ENCODE assay signal across 8 mouse cellular contexts in the genomic region with DNA sequence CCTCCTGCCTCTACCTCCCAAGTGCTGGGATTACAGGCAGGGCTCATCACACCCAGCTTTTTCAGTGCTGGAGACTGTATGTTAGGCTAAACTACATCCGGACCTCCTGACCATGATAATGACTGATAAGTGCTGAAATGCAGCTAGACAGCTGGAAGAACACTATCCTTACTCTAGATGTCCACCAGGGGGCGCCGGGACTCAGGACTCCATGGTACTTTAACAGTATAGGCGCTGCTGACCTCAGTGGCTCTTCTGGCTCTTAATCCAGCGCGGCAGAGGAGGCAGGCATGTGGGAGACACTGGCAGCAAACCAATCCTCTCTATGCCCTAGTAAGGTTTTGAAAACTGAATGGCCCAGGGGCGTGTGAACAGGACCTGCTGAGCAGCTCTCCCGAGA. TPM values are rescaled to one million over a fixed set of nuclear protein-coding genes. Genes with fewer than 3 reads are reported as not detected.
DNase-seq lines count a peak whose midpoint lies in the region; ATAC-seq and TF ChIP-seq lines count a peak whose summit lies in the region.

No protein-coding gene starts in this region.

- peak; percentile 72 for ATAC-seq in forebrain, postnatal 0 days
- ATAC-seq in hindbrain, embryonic 12.5 days (ENCODE audit: low FRiP score): 0 out of 2 replicates have a peak, but pooled peaks have one; percentile 29
- peak; percentile 78 for ATAC-seq in lung, postnatal 0 days

- DNase-seq in MEL-GATA-1-ER (ENCODE audit: extremely low read depth, low read depth): peak; percentile 75
- peak; percentile 72 to 83 for DNase-seq in cerebellum, adult 2 months
- DNase-seq in forebrain, postnatal 0 days: peak; percentile 84
- DNase-seq in layer of hippocampus, adult 9-11 months: peak; percentile 79
- DNase-seq in lung, postnatal 0 days (ENCODE audit: low spot score): peak; percentile 92
- peak; percentile 71 for DNase-seq in ovary, postnatal 10 days (ENCODE audit: low spot score)
- peak; percentile 85 for DNase-seq in thymus, adult 2 months

- H3K4me1 ChIP-seq in cerebellum, adult 2 months (ENCODE audit: control insufficient read depth, insufficient read depth, low read length): no peaks in the 10 kb centered on the region
- no peaks in the 10 kb centered on the region for H3K4me1 ChIP-seq in forebrain, postnatal 0 days (ENCODE audit: insufficient read depth)
- H3K4me1 ChIP-seq in hindbrain, embryonic 12.5 days: 0 out of 2 replicates have a peak, but pooled peaks cover 5% of the 10 kb centered on the region
- H3K4me1 ChIP-seq in lung, postnatal 0 days (ENCODE audit: insufficient read depth, low read depth, low read length): no peaks in the 10 kb centered on the region
- H3K4me1 ChIP-seq in thymus, adult 2 months (replicated peaks; ENCODE audit: control insufficient read depth, insufficient read depth, low read length): peaks cover 10% of the 10 kb centered on the region

- TF ChIP-seq CTCF in cerebellum, adult 2 months (IDR thresholded peaks at IDR 0.05; ENCODE audit: borderline replicate concordance, insufficient read depth, low read depth, low read length): peak; percentile 85
- TF ChIP-seq CTCF in forebrain, postnatal 0 days (IDR thresholded peaks at IDR 0.05; ENCODE audit: low read depth): peak; percentile 89
- peak; percentile 96 for TF ChIP-seq CTCF in lung, postnatal 0 days (IDR thresholded peaks at IDR 0.05)
- peak; percentile 63; the same call in 1 of the 2 replicates for TF ChIP-seq CTCF in thymus, adult 2 months (IDR thresholded peaks at IDR 0.05; ENCODE audit: borderline replicate concordance, control insufficient read depth, extremely low read depth, insufficient read depth, low read length, poor library complexity)

- no peak overlapping the region for H3K27ac ChIP-seq in cerebellum, adult 2 months (ENCODE audit: insufficient read depth, low read length)
- no peak overlapping the region for H3K27ac ChIP-seq in forebrain, postnatal 0 days (ENCODE audit: low read depth, low read length)
- H3K27ac ChIP-seq in hindbrain, embryonic 12.5 days: no peak overlapping the region
- H3K27ac ChIP-seq in lung, postnatal 0 days (ENCODE audit: low read length): no peak overlapping the region
- H3K27ac ChIP-seq in thymus, adult 2 months (ENCODE audit: control insufficient read depth, insufficient read depth, low read length): no peak overlapping the region

- no peak overlapping the region for H3K9ac ChIP-seq in forebrain, postnatal 0 days
- no peak overlapping the region for H3K9ac ChIP-seq in hindbrain, embryonic 12.5 days
- no peak overlapping the region for H3K9ac ChIP-seq in lung, postnatal 0 days (replicated peaks; ENCODE audit: low read depth)

- TF ChIP-seq EP300 in lung, postnatal 0 days (IDR thresholded peaks at IDR 0.05): no peak

- no peaks in the 10 kb centered on the region for H3K27me3 ChIP-seq in cerebellum, adult 2 months (ENCODE audit: control insufficient read depth, insufficient read depth, low read length)
- H3K27me3 ChIP-seq in forebrain, postnatal 0 days (ENCODE audit: insufficient read depth, low read length): no peaks in the 10 kb centered on the region
- no peaks in the 10 kb centered on the region for H3K27me3 ChIP-seq in hindbrain, embryonic 12.5 days
- H3K27me3 ChIP-seq in lung, postnatal 0 days (replicated peaks; ENCODE audit: insufficient read depth, low read length): no peaks in the 10 kb centered on the region
- no peaks in the 10 kb centered on the region for H3K27me3 ChIP-seq in thymus, adult 2 months (ENCODE audit: control insufficient read depth, insufficient read depth, low read length)

- TF ChIP-seq POLR2A in cerebellum, adult 2 months (IDR thresholded peaks at IDR 0.05; ENCODE audit: borderline replicate concordance, insufficient read depth, low read length): no peak
- no peak for TF ChIP-seq POLR2A in thymus, adult 2 months (IDR thresholded peaks at IDR 0.05; ENCODE audit: control insufficient read depth, extremely low read depth, insufficient read depth, low read length, poor library complexity)

- no peaks in the 10 kb centered on the region for H3K36me3 ChIP-seq in forebrain, postnatal 0 days (ENCODE audit: insufficient read depth)
- no peaks in the 10 kb centered on the region for H3K36me3 ChIP-seq in hindbrain, embryonic 12.5 days
- H3K36me3 ChIP-seq in lung, postnatal 0 days (ENCODE audit: insufficient read depth, low read length): no peaks in the 10 kb centered on the region
- H3K36me3 ChIP-seq in thymus, adult 2 months (ENCODE audit: control insufficient read depth, insufficient read depth, low read length): no peaks in the 10 kb centered on the region

- H3K4me3 ChIP-seq in cerebellum, adult 2 months (replicated peaks; ENCODE audit: insufficient read depth, low read depth, low read length): no peak overlapping the region
- no peak overlapping the region for H3K4me3 ChIP-seq in forebrain, postnatal 0 days (ENCODE audit: low read depth, low read length)
- H3K4me3 ChIP-seq in hindbrain, embryonic 12.5 days: no peak overlapping the region
- no peak overlapping the region for H3K4me3 ChIP-seq in lung, postnatal 0 days (ENCODE audit: low read depth, low read length)
- H3K4me3 ChIP-seq in thymus, adult 2 months (ENCODE audit: control insufficient read depth, insufficient read depth, low read length): no peak overlapping the region

- WGBS in cerebellum, adult 2 months: 10% methylated on average over 8 of the region's 8 CpGs
- WGBS in forebrain, postnatal 0 days: 8% methylated on average over 8 of the region's 8 CpGs
- 11% methylated on average over 8 of the region's 8 CpGs for WGBS in hindbrain, embryonic 12.5 days
- 6% methylated on average over 8 of the region's 8 CpGs for WGBS in lung, postnatal 0 days
- 19% methylated on average over 8 of the region's 8 CpGs for WGBS in thymus, adult 2 months

- H3K9me3 ChIP-seq in forebrain, postnatal 0 days (ENCODE audit: low read length): no peaks in the 10 kb centered on the region
- no peaks in the 10 kb centered on the region for H3K9me3 ChIP-seq in hindbrain, embryonic 12.5 days (replicated peaks)
- no peaks in the 10 kb centered on the region for H3K9me3 ChIP-seq in lung, postnatal 0 days (ENCODE audit: low read length)

- H3K4me2 ChIP-seq in forebrain, postnatal 0 days (ENCODE audit: low read depth): no peak overlapping the region
- H3K4me2 ChIP-seq in hindbrain, embryonic 12.5 days (replicated peaks): no peak overlapping the region
- H3K4me2 ChIP-seq in lung, postnatal 0 days (replicated peaks; ENCODE audit: low read depth, low read length): no peak overlapping the region

RNA-seq across cellular contexts. Expression of a gene that starts 5.2 kb away (rescaled TPM):
- 238 and 239 TPM in 2 replicates for polyA plus RNA-seq in cerebellum, adult 2 months (2012; rRNA removed)
- 48.4 and 55.3 TPM in 2 replicates for total RNA-seq in forebrain, postnatal 0 days (2014; rRNA removed)
- polyA plus RNA-seq in forebrain, postnatal 0 days (2015; fragmentation: Nextera tagmentation; extraction: Ambion mirVana): 10.3 and 13.2 TPM in 2 replicates
- 15.6 and 17.2 TPM in 2 replicates for polyA plus RNA-seq in hindbrain, embryonic 12.5 days (2016; fragmentation: Nextera tagmentation; extraction: Ambion mirVana)
- polyA plus RNA-seq in lung, postnatal 0 days (2015; fragmentation: Nextera tagmentation; extraction: Ambion mirVana): 19.8 and 22.4 TPM in 2 replicates
- polyA plus RNA-seq in thymus, adult 2 months (2012; rRNA removed): 479 and 508 TPM in 2 replicates

RNA-seq across cellular contexts. Expression of a gene that starts 29.8 kb away (rescaled TPM):
- polyA plus RNA-seq in cerebellum, adult 2 months (2012; rRNA removed): 76.7 and 82.5 TPM in 2 replicates
- total RNA-seq in forebrain, postnatal 0 days (2014; rRNA removed): 70.3 and 112 TPM in 2 replicates
- polyA plus RNA-seq in forebrain, postnatal 0 days (2015; fragmentation: Nextera tagmentation; extraction: Ambion mirVana): 34.8 and 35.3 TPM in 2 replicates
- 44.4 and 55.4 TPM in 2 replicates for polyA plus RNA-seq in hindbrain, embryonic 12.5 days (2016; fragmentation: Nextera tagmentation; extraction: Ambion mirVana)
- 14.6 and 16.0 TPM in 2 replicates for polyA plus RNA-seq in lung, postnatal 0 days (2015; fragmentation: Nextera tagmentation; extraction: Ambion mirVana)
- polyA plus RNA-seq in thymus, adult 2 months (2012; rRNA removed): 11.7 and 14.2 TPM in 2 replicates

Comparison
In these comparisons a context has a peak if more than half of its experiments do, and no peak if none do; other contexts are left out.
1. RNA of a gene that starts 5.2 kb away (polyA plus RNA-seq): 479 to 508 TPM in thymus, adult 2 months and 238 to 239 TPM in cerebellum, adult 2 months; 19.8 to 22.4 TPM in lung, postnatal 0 days, 15.6 to 17.2 TPM in hindbrain, embryonic 12.5 days and 10.3 to 13.2 TPM in forebrain, postnatal 0 days; every median in the first group is over 10 times any median in the second.
2. Peak in every context shown above with its lines, with median percentiles within 50 percentile points of each other: DNase-seq, CTCF ChIP-seq and ATAC-seq.